Mouse (Mus musculus) liver, postnatal 0 days (tissue): ENCODE results near the gene Dlg2. TPM values are rescaled to one million over a fixed set of nuclear protein-coding genes. Genes with fewer than 3 reads are reported as not detected.

ENCODE experiments used
- ATAC-seq: fragments of 200-750 bp; cut with Nextera tagmentation; 2 replicates; pipeline ENCODE4 v1.8.0; 2017; ENCODE audit warnings: mild to moderate bottlenecking, moderate library complexity
- DNase-seq: peaks from one replicate; pipeline ENCODE4 v3.0.0-alpha.2; 2016
- H3K27ac ChIP-seq: fragments of 300-500 bp; sonication (generic); 2 replicates; pipeline ENCODE4 v1.5.1; 2014; ENCODE audit warnings: antibody characterized with exemption, moderate library complexity, mild to moderate bottlenecking, low read depth
- H3K27me3 ChIP-seq: fragments of 300-500 bp; sonication (generic); 2 replicates; pipeline ENCODE4 v1.6.1; 2014; ENCODE audit warnings: low read length, control low read depth, mixed read lengths; ENCODE audit not compliant: insufficient read depth
- H3K36me3 ChIP-seq: fragments of 300-500 bp; sonication (generic); replicated peaks from 2 replicates; pipeline ENCODE4 v1.6.1; 2014; ENCODE audit warnings: mild to moderate bottlenecking, control low read depth, low read length, moderate library complexity, mixed read lengths; ENCODE audit not compliant: insufficient read depth
- H3K4me1 ChIP-seq: fragments of 300-500 bp; sonication (generic); 2 replicates; pipeline ENCODE4 v1.6.1; 2014; ENCODE audit warnings: antibody characterized with exemption, mild to moderate bottlenecking, control low read depth; ENCODE audit not compliant: insufficient read depth
- H3K4me2 ChIP-seq: fragments of 300-500 bp; sonication (generic); 2 replicates; pipeline ENCODE4 v1.6.1; 2014; ENCODE audit warnings: low read depth, mild to moderate bottlenecking, low read length, moderate library complexity, mixed read lengths
- H3K4me3 ChIP-seq: fragments of 300-500 bp; sonication (generic); 2 replicates; pipeline ENCODE4 v1.5.1; 2014; ENCODE audit warnings: low read depth, low read length
- H3K9ac ChIP-seq: fragments of 300-500 bp; sonication (generic); replicated peaks from 2 replicates; pipeline ENCODE4 v1.6.1; 2014; ENCODE audit warnings: mild to moderate bottlenecking, moderate library complexity
- H3K9me3 ChIP-seq: fragments of 300-500 bp; sonication (generic); 2 replicates; pipeline ENCODE4 v1.6.1; 2016; ENCODE audit warnings: mild to moderate bottlenecking, control low read depth, low read length, mixed read lengths
- CTCF ChIP-seq: sonication (generic); IDR thresholded peaks from 2 replicates; pipeline ENCODE4 v1.5.1; 2016; ENCODE audit warnings: antibody characterized with exemption, low read depth
- EP300 ChIP-seq: IDR thresholded peaks from 2 replicates; pipeline ENCODE4 v1.6.1; 2016; ENCODE audit warnings: antibody characterized with exemption, low read depth, mild to moderate bottlenecking
- WGBS: fragments of 180-500 bp; shearing (Covaris S2); extraction: QIAGEN DNeasy Blood & Tissue Kit; methylation state at CpG from one replicate; pipeline ENCODE4 v1.1.7; 2014; ENCODE audit not compliant: insufficient replicate concordance; 5-methylcytosine and 5-hydroxymethylcytosine counted together
- polyA plus RNA-seq: library from polyadenylated mRNA; unstranded; fragments of >200 nt; fragmentation: Nextera tagmentation; extraction: Ambion mirVana; gene quantifications from 2 replicates; pipeline ENCODE4 v1.2.1, GENCODE M21; 2015

The Dlg2 gene
- polyA plus RNA-seq, 1 experiment from 2014 or later, result 0.41 TPM

- no peak for TF ChIP-seq EP300
- TF ChIP-seq CTCF, result no peak
- DNase-seq (no peak), ATAC-seq (no peak)
- WGBS, result 51% methylated on average over 1 of the region's 1 CpGs
- Histone ChIP-seq H3K9me3 (no peaks in the 10 kb centered on the region), H3K27ac (no peak overlapping the region), H3K4me3 (no peak overlapping the region), H3K9ac (no peak overlapping the region), H3K36me3 (no peaks in the 10 kb centered on the region), H3K4me1 (no peaks in the 10 kb centered on the region), H3K27me3 (no peaks in the 10 kb centered on the region), H3K4me2 (no peak overlapping the region)
These were observed 1341.5 kb downstream of the Dlg2 start for GRCm38 (mm10) chr7:91818004-91818403.

GRCm38 (mm10) chr7:91832207-91832606 is 1355.7 kb downstream of the Dlg2 start:
- ATAC-seq, result no peak
- no peak overlapping the region for H3K27ac ChIP-seq
- no peak for TF ChIP-seq CTCF
- no peak for TF ChIP-seq EP300
- H3K4me3 ChIP-seq, result no peak overlapping the region
- 70% methylated on average over 5 of the region's 5 CpGs for WGBS
- DNase-seq, result no peak
- no peaks in the 10 kb centered on the region for H3K9me3 ChIP-seq
- no peaks in the 10 kb centered on the region for H3K4me1 ChIP-seq
- H3K27me3 ChIP-seq, result no peaks in the 10 kb centered on the region
- no peak overlapping the region for H3K9ac ChIP-seq
- no peak overlapping the region for H3K4me2 ChIP-seq
- H3K36me3 ChIP-seq, result no peaks in the 10 kb centered on the region

GRCm38 (mm10) chr7:91845723-91846122 is 1369.3 kb downstream of the Dlg2 start:
- no peak overlapping the region for H3K4me3 ChIP-seq
- H3K27ac ChIP-seq, result no peak overlapping the region
- no peaks in the 10 kb centered on the region for H3K9me3 ChIP-seq
- 13% methylated on average over 1 of the region's 1 CpGs for WGBS
- H3K36me3 ChIP-seq, result no peaks in the 10 kb centered on the region
- no peak for DNase-seq
- no peak overlapping the region for H3K4me2 ChIP-seq
- H3K27me3 ChIP-seq, result no peaks in the 10 kb centered on the region
- ATAC-seq, result no peak
- no peaks in the 10 kb centered on the region for H3K4me1 ChIP-seq
- H3K9ac ChIP-seq, result no peak overlapping the region
- no peak for TF ChIP-seq EP300
- TF ChIP-seq CTCF, result no peak

- Histone ChIP-seq H3K4me3 (no peak overlapping the region), H3K27me3 (no peaks in the 10 kb centered on the region), H3K9ac (no peak overlapping the region), H3K4me2 (no peak overlapping the region), H3K4me1 (no peaks in the 10 kb centered on the region), H3K9me3 (no peaks in the 10 kb centered on the region), H3K27ac (no peak overlapping the region), H3K36me3 (no peaks in the 10 kb centered on the region)
- TF ChIP-seq CTCF (no peak), EP300 (no peak)
- DNase-seq, result no peak
- ATAC-seq, result no peak
These were observed 1372.9 kb downstream of the Dlg2 start for GRCm38 (mm10) chr7:91849364-91849763.

- DNase-seq (no peak), ATAC-seq (no peak)
- no peaks in the 10 kb centered on the region for H3K36me3 ChIP-seq
- no peak overlapping the region for H3K4me2 ChIP-seq
- H3K9ac ChIP-seq, result no peak overlapping the region
- 50% methylated on average over 4 of the region's 4 CpGs for WGBS
- H3K4me1 ChIP-seq, result no peaks in the 10 kb centered on the region
- no peak for TF ChIP-seq CTCF
- H3K27ac ChIP-seq, result no peak overlapping the region
- no peaks in the 10 kb centered on the region for H3K9me3 ChIP-seq
- H3K27me3 ChIP-seq, result no peaks in the 10 kb centered on the region
- no peak overlapping the region for H3K4me3 ChIP-seq
These were observed 1377.2 kb downstream of the Dlg2 start for GRCm38 (mm10) chr7:91853653-91854052.

GRCm38 (mm10) chr7:91856931-91857330 is 1380.5 kb downstream of the Dlg2 start:
- DNase-seq, result no peak

More at GRCm38 (mm10) chr7:91856931-91857330, 1380.5 kb downstream of the Dlg2 start:
- WGBS, result 86% methylated on average over 2 of the region's 2 CpGs
- no peaks in the 10 kb centered on the region for H3K4me1 ChIP-seq
- no peaks in the 10 kb centered on the region for H3K9me3 ChIP-seq
- TF ChIP-seq CTCF (no peak), EP300 (no peak)
- no peak for ATAC-seq
- no peaks in the 10 kb centered on the region for H3K36me3 ChIP-seq
- H3K27ac ChIP-seq, result no peak overlapping the region
- no peak overlapping the region for H3K4me3 ChIP-seq
- no peak overlapping the region for H3K4me2 ChIP-seq
- no peak overlapping the region for H3K9ac ChIP-seq
- H3K27me3 ChIP-seq, result no peaks in the 10 kb centered on the region
